Mouse (Mus musculus) left cerebral cortex, postnatal 25 days (tissue): Measurements from ENCODE around the gene Fgfr2. TPM values are rescaled to one million over a fixed set of nuclear protein-coding genes. Genes with fewer than 3 reads are reported as not detected.
A peak's percentile ranks its signal among the peaks of the same experiment; 100 is the strongest.

Experiments used
- DNase-seq, 2 experiments: peaks; one replicate each; pipeline ENCODE4 v3.0.0; 2022; ENCODE audit warnings: low spot score in 2 of 2, mixed read lengths in 1 of 2
- intact Hi-C: fragments of 180-260 bp; cut with DNase I; formaldehyde crosslinking; loops from one replicate; pipeline ENCODE4 v1.15.1; 2025
- total RNA-seq, 2 experiments: library from RNA; stranded (reverse); gene quantifications; 2 replicates each; pipeline ENCODE4 v1.2.3; 2021

Gene Fgfr2
- total RNA-seq, 2 experiments from 2014 or later, result 37.1 to 42.0 TPM

- intact Hi-C loops, result no loop called here
- DNase-seq, result no peak
Measured at GRCm38 (mm10) chr7:132702492-132703070, 420.6 kb downstream of the Fgfr2 start.

- DNase-seq, result no peak
- intact Hi-C loops, result no loop called here
Measured at GRCm38 (mm10) chr7:132702024-132702423, 421.1 kb downstream of the Fgfr2 start.

GRCm38 (mm10) chr7:132701412-132701811 lies 421.7 kb downstream of the Fgfr2 start:
- no peak for DNase-seq
- intact Hi-C loops, result no loop called here

- intact Hi-C loops, result no loop called here
- no peak for DNase-seq
Measured at GRCm38 (mm10) chr7:132700107-132700506, 423.0 kb downstream of the Fgfr2 start.

GRCm38 (mm10) chr7:132699639-132700038 lies 423.5 kb downstream of the Fgfr2 start:
- intact Hi-C loops, result no loop called here
- DNase-seq, result no peak

- no peak for DNase-seq
- intact Hi-C loops, result no loop called here
Measured at GRCm38 (mm10) chr7:132699165-132699564, 424.0 kb downstream of the Fgfr2 start.

GRCm38 (mm10) chr7:132698737-132699136 lies 424.4 kb downstream of the Fgfr2 start:
- peak in 1 of 2 experiments; percentile 59 for DNase-seq
- intact Hi-C loops, result no loop called here

GRCm38 (mm10) chr7:132697258-132697796 lies 425.8 kb downstream of the Fgfr2 start:
- no peak for DNase-seq
- intact Hi-C loops, result no loop called here

GRCm38 (mm10) chr7:132693561-132693960 lies 429.6 kb downstream of the Fgfr2 start:
- DNase-seq, result no peak
- intact Hi-C loops, result no loop called here

- DNase-seq, result peak in 1 of 2 experiments; percentile 46
- intact Hi-C loops, result no loop called here
Measured at GRCm38 (mm10) chr7:132692719-132693118, 430.4 kb downstream of the Fgfr2 start.

GRCm38 (mm10) chr7:132690716-132691472 lies 432.3 kb downstream of the Fgfr2 start:
- intact Hi-C loops, result no loop called here

GRCm38 (mm10) chr7:132689722-132690121 lies 433.4 kb downstream of the Fgfr2 start:
- intact Hi-C loops, result no loop called here
- DNase-seq, result no peak

More at GRCm38 (mm10) chr7:132690716-132691472, 432.3 kb downstream of the Fgfr2 start:
- DNase-seq, result no peak

- DNase-seq, result peak in 1 of 2 experiments; percentile 31
- intact Hi-C loops, result no loop called here
Measured at GRCm38 (mm10) chr7:132688721-132689120, 434.4 kb downstream of the Fgfr2 start.

GRCm38 (mm10) chr7:132687897-132688296 lies 435.3 kb downstream of the Fgfr2 start:
- intact Hi-C loops, result no loop called here
- DNase-seq, result no peak

GRCm38 (mm10) chr7:132686515-132686914 lies 436.6 kb downstream of the Fgfr2 start:
- DNase-seq, result no peak
- intact Hi-C loops, result no loop called here

GRCm38 (mm10) chr7:132683923-132684322 lies 439.2 kb downstream of the Fgfr2 start:
- intact Hi-C loops, result no loop called here
- DNase-seq, result no peak

GRCm38 (mm10) chr7:132682901-132683300 lies 440.2 kb downstream of the Fgfr2 start:
- intact Hi-C loops, result no loop called here
- DNase-seq, result no peak

GRCm38 (mm10) chr7:132682336-132682735 lies 440.8 kb downstream of the Fgfr2 start:
- intact Hi-C loops, result no loop called here
- DNase-seq, result no peak

- no peak for DNase-seq
- intact Hi-C loops, result no loop called here
Measured at GRCm38 (mm10) chr7:132681831-132682230, 441.3 kb downstream of the Fgfr2 start.

- no peak for DNase-seq
- intact Hi-C loops, result no loop called here
Measured at GRCm38 (mm10) chr7:132681296-132681695, 441.9 kb downstream of the Fgfr2 start.

GRCm38 (mm10) chr7:132679549-132679948 lies 443.6 kb downstream of the Fgfr2 start:
- intact Hi-C loops, result no loop called here
- DNase-seq, result no peak
